Mouse (Mus musculus) CD8-positive naive resting alpha-beta T cell, adult 2 months (primary cell): Measurements from ENCODE around the gene Tex46.
A peak's percentile ranks its signal among the peaks of the same experiment; 100 is the strongest.

Experiments
- DNase-seq, 2 experiments: peaks; one replicate each; pipeline ENCODE4 v3.0.0; 2022; ENCODE audit warnings: low read depth in 2 of 2, low spot score in 2 of 2

Gene Tex46

GRCm38 (mm10) chr4:136631237-136631994 is 21.2 kb downstream of the Tex46 start:
- DNase-seq, result no peak

DNA sequence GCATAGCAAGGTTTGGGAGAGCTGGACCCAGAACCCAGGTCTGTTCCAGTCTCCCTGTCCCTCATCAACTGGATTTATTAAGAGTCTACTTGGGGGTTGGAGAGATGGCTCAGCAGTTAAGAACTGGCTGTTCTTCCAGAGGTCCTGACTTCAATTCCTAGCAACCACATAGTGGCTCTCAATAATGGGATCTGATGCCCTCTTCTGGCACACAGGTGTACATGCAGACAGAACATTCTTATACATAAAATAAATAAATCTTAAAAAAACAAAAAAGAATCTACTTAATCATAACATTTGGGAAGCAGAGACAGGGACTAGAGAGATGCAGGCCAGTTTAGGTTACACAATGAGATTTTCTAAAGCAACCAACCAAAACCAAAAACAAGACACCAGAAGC is 25.8 kb downstream of the Tex46 start:
- DNase-seq, result no peak

- DNase-seq, result no peak
Measured at GRCm38 (mm10) chr4:136636511-136636910, 26.3 kb downstream of the Tex46 start.

- no peak for DNase-seq
Measured at GRCm38 (mm10) chr4:136636983-136637562, 26.8 kb downstream of the Tex46 start.

- no peak for DNase-seq
Measured at GRCm38 (mm10) chr4:136637563-136638229, 27.5 kb downstream of the Tex46 start.

GRCm38 (mm10) chr4:136638230-136638750 is 28.1 kb downstream of the Tex46 start:
- DNase-seq, result no peak

DNA sequence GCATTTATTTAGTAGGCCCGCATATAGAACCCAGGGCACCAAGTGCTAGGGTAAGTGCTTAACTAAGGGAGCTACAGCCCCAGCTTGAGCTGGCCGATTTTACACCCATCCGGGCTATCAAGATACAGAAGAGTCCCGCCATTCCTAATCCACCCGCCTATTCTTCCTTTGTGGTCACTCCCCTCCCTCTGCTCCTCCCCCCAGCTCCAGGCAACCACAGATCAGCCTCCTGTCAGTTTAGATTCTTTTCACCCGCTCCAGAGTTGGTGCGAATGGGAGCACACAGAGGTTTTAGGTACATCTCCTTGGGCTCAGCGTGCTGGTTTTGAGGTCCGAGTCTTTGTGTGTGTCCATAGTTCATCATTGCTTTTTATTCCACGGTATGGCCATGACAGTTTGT is 28.7 kb downstream of the Tex46 start:
- DNase-seq, result no peak

- DNase-seq, result peak; percentile 59 to 73
Measured at GRCm38 (mm10) chr4:136648922-136649479, 38.8 kb downstream of the Tex46 start.

- no peak for DNase-seq
Measured at GRCm38 (mm10) chr4:136649480-136650196, 39.4 kb downstream of the Tex46 start.

- DNase-seq, result no peak
Measured at GRCm38 (mm10) chr4:136650261-136650660, 40.0 kb downstream of the Tex46 start.

DNA sequence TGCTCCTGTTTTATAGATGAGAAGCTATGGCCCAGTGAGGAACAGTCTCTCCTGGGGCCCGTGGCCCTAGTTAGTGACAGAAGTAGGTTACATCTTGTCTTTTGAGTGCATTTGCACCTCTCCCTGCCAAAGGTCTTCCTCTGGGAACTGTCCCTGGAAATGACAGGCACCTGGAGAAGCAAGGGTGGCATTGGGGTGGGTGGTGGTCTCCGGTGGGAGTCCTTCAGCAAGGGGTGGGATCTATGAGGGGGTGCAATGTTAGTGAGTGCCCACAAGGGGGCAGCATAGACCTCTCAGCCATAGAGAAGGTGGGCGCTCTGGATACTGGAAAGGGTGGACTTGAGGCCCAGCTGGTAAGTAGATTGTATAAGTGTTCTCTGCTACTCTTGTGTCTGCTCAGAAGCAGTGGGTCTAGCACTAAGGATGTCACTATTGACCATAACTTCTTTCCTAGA is 41.1 kb downstream of the Tex46 start:
- DNase-seq, result peak; percentile 17 to 33

- DNase-seq, result no peak
Measured at GRCm38 (mm10) chr4:136651882-136652527, 41.8 kb downstream of the Tex46 start.

- DNase-seq, result no peak
Measured at GRCm38 (mm10) chr4:136652528-136652910, 42.3 kb downstream of the Tex46 start.

- no peak for DNase-seq
Measured at GRCm38 (mm10) chr4:136653019-136653418, 42.8 kb downstream of the Tex46 start.

- DNase-seq, result no peak
Measured at GRCm38 (mm10) chr4:136653692-136654234, 43.5 kb downstream of the Tex46 start.

DNA sequence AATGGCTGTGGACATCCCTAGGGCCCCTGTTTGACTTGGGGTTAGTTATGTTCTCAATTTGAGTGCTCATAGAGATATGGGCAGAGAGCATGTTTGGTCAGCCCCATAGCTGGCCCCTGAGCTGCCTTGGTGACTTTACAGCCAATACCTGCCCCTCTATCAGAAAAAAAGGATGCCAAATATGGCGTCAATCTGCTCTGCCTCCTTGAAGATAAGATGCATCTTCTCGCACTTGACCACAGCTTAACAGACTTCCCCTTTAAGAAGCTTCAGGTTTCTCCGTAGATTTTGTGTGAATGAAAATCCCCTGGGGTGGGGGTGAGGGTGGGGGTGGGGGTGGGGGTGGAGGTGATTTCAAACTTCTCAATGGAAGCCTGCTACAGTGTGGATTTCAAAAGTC is 47.7 kb downstream of the Tex46 start:
- DNase-seq, result no peak
